Mouse (Mus musculus): Measurements from ENCODE around the gene Mpg. TPM values are rescaled to one million over a fixed set of nuclear protein-coding genes. Genes with fewer than 3 reads are reported as not detected.

The Mpg gene
- polyA plus RNA-seq, 1 experiment from 2014 or later: 41.2 TPM

DNA sequence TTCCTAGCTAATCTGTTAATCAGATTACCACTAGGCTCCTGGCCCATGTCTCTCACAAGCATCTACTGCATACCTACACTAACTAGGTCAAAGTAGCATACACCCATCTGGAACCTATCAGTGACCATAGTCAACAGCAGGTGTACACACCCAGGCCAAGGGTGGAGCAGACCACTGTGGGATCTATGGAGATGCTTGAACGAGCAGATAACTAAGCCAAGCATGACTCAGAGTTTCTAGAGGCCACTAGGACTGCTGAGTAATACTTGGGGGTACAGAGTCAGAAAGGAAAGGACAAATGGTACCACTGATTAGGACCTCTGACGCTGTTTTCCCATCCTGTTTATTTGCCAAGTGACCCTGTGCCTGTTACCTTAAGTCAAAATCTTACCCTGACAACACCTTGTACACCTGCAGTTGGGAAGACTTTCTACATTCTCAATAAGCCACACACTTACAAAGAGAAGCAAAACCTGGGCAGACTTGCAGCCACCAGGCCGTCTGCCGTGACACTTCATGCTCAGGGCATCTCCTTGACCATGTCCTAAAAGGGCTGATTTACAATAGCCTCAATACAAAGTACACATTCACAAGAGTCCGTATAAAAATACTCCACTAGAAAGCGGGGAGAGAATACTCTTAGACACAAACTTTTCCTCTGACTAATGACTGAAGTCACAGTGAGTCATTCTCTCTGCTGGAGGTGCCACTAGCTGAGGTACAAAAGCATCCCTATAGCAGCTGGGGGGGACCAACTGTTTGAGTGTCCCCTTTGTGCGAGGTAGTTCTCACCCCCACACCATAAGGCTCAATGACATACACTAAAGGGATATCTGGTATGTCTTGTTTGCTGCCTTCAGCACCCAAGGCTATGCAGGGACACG, 24.8 kb downstream of the Mpg start:
- H3K9ac ChIP-seq: no peak overlapping the region
- no peaks in the 10 kb centered on the region for H3K27me3 ChIP-seq (replicated peaks)
- no peaks in the 10 kb centered on the region for H3K4me1 ChIP-seq
- H3K4me3 ChIP-seq: no peak overlapping the region
- no peaks in the 10 kb centered on the region for H3K9me3 ChIP-seq
- peaks cover 13% of the 10 kb centered on the region; the same call in 1 of the 2 replicates for H3K36me3 ChIP-seq (replicated peaks)
- no peak overlapping the region for H3K4me2 ChIP-seq
- ATAC-seq (replicated peaks): no peak
- WGBS: 86% methylated on average over 8 of the region's 8 CpGs
- H3K27ac ChIP-seq: no peak overlapping the region

DNA sequence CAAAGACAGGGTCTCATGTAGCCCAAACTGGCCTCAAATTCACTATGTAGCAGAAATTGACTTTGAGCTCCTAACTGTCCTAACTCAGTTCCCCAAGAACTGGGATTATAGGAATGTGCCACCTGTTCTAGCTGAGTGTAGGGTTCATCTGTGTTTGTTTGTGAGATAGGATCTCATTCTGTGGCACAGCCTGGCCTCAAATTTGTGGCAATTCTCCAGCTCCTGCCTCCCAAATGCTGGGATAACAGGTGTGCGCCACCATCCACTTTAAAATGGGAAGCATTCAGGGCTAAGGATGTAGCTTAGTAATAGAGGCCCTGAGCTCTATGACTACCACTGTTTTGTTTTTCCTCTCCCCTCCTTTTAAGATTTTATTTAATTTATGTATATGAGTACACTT, 26.8 kb downstream of the Mpg start:
- no peak for ATAC-seq (replicated peaks)
- Histone ChIP-seq H3K36me3 (replicated peaks) (peaks cover 3% of the 10 kb centered on the region; the same call in 1 of the 2 replicates), H3K27me3 (replicated peaks) (no peaks in the 10 kb centered on the region), H3K27ac (no peak overlapping the region), H3K9me3 (no peaks in the 10 kb centered on the region), H3K4me2 (no peak overlapping the region), H3K4me1 (no peaks in the 10 kb centered on the region), H3K9ac (no peak overlapping the region), H3K4me3 (no peak overlapping the region)
- whole genome bisulfite sequencing: 92% methylated on average over 1 of the region's 1 CpGs

DNA sequence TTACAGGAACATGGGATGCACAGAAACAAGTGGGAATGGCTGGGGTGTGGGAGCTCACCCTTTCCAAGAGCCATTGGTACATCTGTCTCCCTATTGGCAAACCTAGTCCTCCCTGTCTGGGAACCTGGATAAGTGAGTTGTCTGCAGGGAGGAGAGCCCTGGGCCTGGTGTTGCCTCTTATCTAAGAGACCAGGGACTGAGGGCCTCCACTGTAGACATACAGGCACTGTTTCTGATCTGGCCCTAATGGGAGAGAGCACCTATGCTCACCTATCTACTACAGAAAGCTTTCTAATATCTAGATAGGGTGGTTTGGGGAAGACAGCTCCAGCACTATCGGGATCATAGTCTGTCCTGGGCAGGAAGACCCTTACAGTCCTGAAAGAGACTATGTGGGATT, 29.8 kb downstream of the Mpg start:
- Histone ChIP-seq H3K9ac (no peak overlapping the region), H3K4me1 (no peaks in the 10 kb centered on the region), H3K4me3 (no peak overlapping the region), H3K27ac (no peak overlapping the region), H3K27me3 (replicated peaks) (no peaks in the 10 kb centered on the region), H3K9me3 (no peaks in the 10 kb centered on the region), H3K36me3 (replicated peaks) (no peaks in the 10 kb centered on the region; the same call in 1 of the 2 replicates), H3K4me2 (no peak overlapping the region)
- 95% methylated on average over 1 of the region's 1 CpGs for WGBS
- no peak for ATAC-seq (replicated peaks)

- no peak overlapping the region for H3K27ac ChIP-seq
- no peak overlapping the region for H3K4me3 ChIP-seq
- H3K4me2 ChIP-seq: no peak overlapping the region
- no peaks in the 10 kb centered on the region for H3K27me3 ChIP-seq (replicated peaks)
- no peaks in the 10 kb centered on the region for H3K9me3 ChIP-seq
- no peak for ATAC-seq (replicated peaks)
- no peaks in the 10 kb centered on the region for H3K4me1 ChIP-seq
- H3K36me3 ChIP-seq (replicated peaks): no peaks in the 10 kb centered on the region; the same call in 1 of the 2 replicates
- no peak overlapping the region for H3K9ac ChIP-seq
- 93% methylated on average over 3 of the region's 3 CpGs for WGBS
These were observed 30.3 kb downstream of the Mpg start for GRCm38 (mm10) chr11:32256566-32256965.

DNA sequence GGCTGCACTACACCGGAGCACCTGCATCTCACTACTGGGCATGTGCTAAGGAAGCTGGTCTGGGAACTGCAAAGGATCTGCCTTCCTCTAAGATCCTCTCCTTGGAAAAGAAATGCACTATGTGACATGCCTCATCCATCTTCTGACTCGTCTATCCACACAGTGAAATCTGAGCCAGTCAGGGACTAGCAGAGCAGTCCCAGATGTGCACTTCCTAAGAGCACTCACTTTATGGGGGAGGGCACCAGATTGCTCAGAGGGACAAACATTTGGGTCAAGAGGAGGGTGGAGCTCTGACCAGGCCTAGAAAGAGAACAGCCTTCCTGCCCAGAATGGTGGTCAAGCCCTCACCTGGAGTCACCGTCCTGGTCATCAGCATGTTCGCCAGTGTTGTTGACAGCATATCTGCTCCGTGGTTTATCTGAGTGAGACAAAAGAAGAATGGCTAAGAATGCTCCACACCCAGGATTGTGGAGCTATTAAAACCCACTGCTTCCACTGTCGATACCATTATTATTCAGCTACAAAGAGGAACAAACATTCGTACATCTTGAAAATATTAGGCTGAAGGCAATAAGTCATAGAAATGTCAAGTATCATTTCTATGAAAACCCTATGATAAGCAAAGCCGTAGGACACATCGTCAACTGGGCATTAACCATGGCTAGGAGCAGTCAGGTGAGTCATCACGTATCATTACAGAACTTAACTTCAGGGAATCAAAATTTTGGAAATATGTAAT, 36.5 kb downstream of the Mpg start:
- 90% methylated on average over 10 of the region's 10 CpGs for WGBS
- Histone ChIP-seq H3K4me3 (no peak overlapping the region), H3K4me1 (peaks cover 9% of the 10 kb centered on the region), H3K27me3 (replicated peaks) (no peaks in the 10 kb centered on the region), H3K27ac (no peak overlapping the region), H3K36me3 (replicated peaks) (no peaks in the 10 kb centered on the region), H3K9me3 (no peaks in the 10 kb centered on the region), H3K4me2 (no peak overlapping the region), H3K9ac (no peak overlapping the region)
- no peak for ATAC-seq (replicated peaks)

DNA sequence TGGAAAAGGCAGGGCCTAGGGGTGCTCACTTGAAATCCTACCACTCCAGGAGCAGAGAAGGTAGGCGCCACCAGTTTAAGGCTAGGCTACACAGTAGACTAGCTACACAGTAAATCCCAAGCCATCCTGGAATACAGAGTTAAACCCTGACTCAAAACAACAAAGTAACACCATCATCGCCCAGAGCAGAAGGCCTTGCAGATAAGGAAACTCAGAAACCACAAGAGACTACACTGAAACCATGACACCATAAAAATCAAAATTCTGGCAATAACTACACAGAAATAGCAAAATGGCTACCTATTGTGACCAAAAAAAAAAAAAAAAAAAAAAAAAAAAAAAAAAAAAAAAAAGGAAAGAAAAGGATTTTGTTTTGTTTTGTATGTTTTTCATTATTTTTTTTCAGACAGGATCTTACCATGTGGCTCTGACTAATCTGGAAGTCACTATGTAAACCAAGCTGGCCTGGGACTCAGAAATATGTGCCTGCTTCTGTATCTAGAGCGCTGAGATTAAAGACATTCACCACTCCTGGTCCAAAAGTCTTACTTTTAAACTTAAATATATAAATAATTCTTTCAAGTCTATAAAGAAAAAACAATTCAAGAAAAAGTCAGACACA, 38.9 kb downstream of the Mpg start:
- no peaks in the 10 kb centered on the region for H3K27me3 ChIP-seq (replicated peaks)
- no peak for ATAC-seq (replicated peaks)
- peaks cover 14% of the 10 kb centered on the region for H3K4me1 ChIP-seq
- H3K27ac ChIP-seq: no peak overlapping the region
- no peak overlapping the region for H3K4me2 ChIP-seq
- no peaks in the 10 kb centered on the region for H3K36me3 ChIP-seq (replicated peaks)
- no peaks in the 10 kb centered on the region for H3K9me3 ChIP-seq
- no peak overlapping the region for H3K9ac ChIP-seq
- WGBS: 93% methylated on average over 3 of the region's 3 CpGs
- no peak overlapping the region for H3K4me3 ChIP-seq

- H3K4me3 ChIP-seq: no peak overlapping the region
- H3K36me3 ChIP-seq (replicated peaks): no peaks in the 10 kb centered on the region
- H3K27ac ChIP-seq: no peak overlapping the region
- no peak for ATAC-seq (replicated peaks)
- H3K9ac ChIP-seq: no peak overlapping the region
- peaks cover 14% of the 10 kb centered on the region for H3K4me1 ChIP-seq
- H3K27me3 ChIP-seq (replicated peaks): no peaks in the 10 kb centered on the region
- H3K4me2 ChIP-seq: no peak overlapping the region
- no peaks in the 10 kb centered on the region for H3K9me3 ChIP-seq
- 93% methylated on average over 6 of the region's 6 CpGs for WGBS
These were observed 39.9 kb downstream of the Mpg start for GRCm38 (mm10) chr11:32266194-32266593.

GRCm38 (mm10) chr11:32266776-32267175, 40.5 kb downstream of the Mpg start:
- WGBS: 28% methylated on average over 6 of the region's 6 CpGs
- Histone ChIP-seq H3K27me3 (replicated peaks) (no peaks in the 10 kb centered on the region), H3K27ac (peak overlapping the region; percentile 93), H3K36me3 (replicated peaks) (no peaks in the 10 kb centered on the region), H3K4me1 (peaks cover 14% of the 10 kb centered on the region), H3K9me3 (no peaks in the 10 kb centered on the region), H3K4me3 (peak overlapping the region; percentile 53), H3K9ac (peak overlapping the region; percentile 79), H3K4me2 (peak overlapping the region; percentile 54)
- ATAC-seq (replicated peaks): 0 out of 2 replicates have a peak, but pooled peaks have one; percentile 0

GRCm38 (mm10) chr11:32267188-32267884, 41.0 kb downstream of the Mpg start, which contains the start of gene Nprl3:
Nprl3 (minus strand) TSS chr11:32267707.
- no peaks in the 10 kb centered on the region for H3K9me3 ChIP-seq
- H3K27me3 ChIP-seq (replicated peaks): no peaks in the 10 kb centered on the region
- H3K36me3 ChIP-seq (replicated peaks): no peaks in the 10 kb centered on the region
- peaks cover 14% of the 10 kb centered on the region for H3K4me1 ChIP-seq
- peak within 1 kb of the TSS; percentile 79 for H3K9ac ChIP-seq
- peak within 1 kb of the TSS; percentile 54 for H3K4me2 ChIP-seq
- ATAC-seq (replicated peaks): peak; percentile 99
- H3K4me3 ChIP-seq: peak within 1 kb of the TSS; percentile 53
- WGBS: under 1% methylated on average over 49 of the region's 54 CpGs
- H3K27ac ChIP-seq: peak within 1 kb of the TSS; percentile 93

- Histone ChIP-seq H3K4me2 (peak overlapping the region; percentile 54), H3K9me3 (no peaks in the 10 kb centered on the region), H3K27ac (peak overlapping the region; percentile 93; the same call in 1 of the 2 replicates), H3K9ac (peak overlapping the region; percentile 42), H3K4me3 (peak overlapping the region; percentile 53), H3K27me3 (replicated peaks) (no peaks in the 10 kb centered on the region), H3K4me1 (peaks cover 14% of the 10 kb centered on the region), H3K36me3 (replicated peaks) (no peaks in the 10 kb centered on the region)
- ATAC-seq (replicated peaks): peak; percentile 62
- WGBS: 23% methylated on average over 5 of the region's 5 CpGs
These were observed 41.7 kb downstream of the Mpg start for GRCm38 (mm10) chr11:32267964-32268363.

GRCm38 (mm10) chr11:32268952-32269351, 42.6 kb downstream of the Mpg start:
- H3K9ac ChIP-seq: no peak overlapping the region
- no peaks in the 10 kb centered on the region for H3K9me3 ChIP-seq
- WGBS: 83% methylated on average over 5 of the region's 5 CpGs
- no peaks in the 10 kb centered on the region for H3K36me3 ChIP-seq (replicated peaks)
- no peaks in the 10 kb centered on the region for H3K27me3 ChIP-seq (replicated peaks)
- ATAC-seq (replicated peaks): no peak
- no peak overlapping the region for H3K4me3 ChIP-seq
- peaks cover 14% of the 10 kb centered on the region for H3K4me1 ChIP-seq
- H3K27ac ChIP-seq: no peak overlapping the region
- H3K4me2 ChIP-seq: no peak overlapping the region
